Mouse (Mus musculus) layer of hippocampus, postnatal 25 days (tissue): Measurements from ENCODE around the gene Pax1. TPM values are rescaled to one million over a fixed set of nuclear protein-coding genes. Genes with fewer than 3 reads are reported as not detected.

ENCODE experiments used
- DNase-seq, 2 experiments: peaks; one replicate each; pipeline ENCODE4 v3.0.0; 2022; ENCODE audit warnings: mixed read lengths in 2 of 2, low spot score in 1 of 2; ENCODE audit errors: extremely low spot score in 1 of 2
- total RNA-seq, 2 experiments: library from RNA; stranded (reverse); gene quantifications; 2 replicates each; pipeline ENCODE4 v1.2.3; 2021

Pax1 gene
- not detected for total RNA-seq

- no peak for DNase-seq
These were observed at the start of gene Pax1 for GRCm38 (mm10) chr2:147361581-147361980. TSS of gene Pax1 (plus strand) at chr2:147361925.

- DNase-seq = peak in 1 of 2 experiments; percentile 28
These were observed 40.7 kb upstream of the Pax1 start for GRCm38 (mm10) chr2:147321036-147321435.

GRCm38 (mm10) chr2:147325178-147325577 lies 36.5 kb upstream of the Pax1 start:
- no peak for DNase-seq

- no peak for DNase-seq
These were observed 29.0 kb upstream of the Pax1 start for GRCm38 (mm10) chr2:147332731-147333130.

GRCm38 (mm10) chr2:147338729-147339128 lies 23.0 kb upstream of the Pax1 start:
- DNase-seq = no peak

GRCm38 (mm10) chr2:147339796-147340195 lies 21.9 kb upstream of the Pax1 start:
- DNase-seq = no peak

- DNase-seq = peak in 1 of 2 experiments; percentile 40
These were observed 19.5 kb upstream of the Pax1 start for GRCm38 (mm10) chr2:147342198-147342597.

GRCm38 (mm10) chr2:147359716-147360115 lies 2.0 kb upstream of the Pax1 start:
- no peak for DNase-seq

GRCm38 (mm10) chr2:147360401-147360800 lies 1.3 kb upstream of the Pax1 start:
- DNase-seq = no peak

GRCm38 (mm10) chr2:147360856-147361255 lies 869 bp upstream of the Pax1 start:
- no peak for DNase-seq

GRCm38 (mm10) chr2:147362316-147362715 lies 591 bp downstream of the Pax1 start:
- DNase-seq = no peak

GRCm38 (mm10) chr2:147363401-147364130 lies 1.8 kb downstream of the Pax1 start:
- DNase-seq = no peak

- DNase-seq = no peak
These were observed 2.5 kb downstream of the Pax1 start for GRCm38 (mm10) chr2:147364198-147364597.

- no peak for DNase-seq
These were observed 3.5 kb downstream of the Pax1 start for GRCm38 (mm10) chr2:147364982-147365907.

- no peak for DNase-seq
These were observed 4.3 kb downstream of the Pax1 start for GRCm38 (mm10) chr2:147365908-147366630.

- no peak for DNase-seq
These were observed 5.6 kb downstream of the Pax1 start for GRCm38 (mm10) chr2:147367246-147367820.

- DNase-seq = no peak
These were observed 6.3 kb downstream of the Pax1 start for GRCm38 (mm10) chr2:147367911-147368591.

- no peak for DNase-seq
These were observed 7.8 kb downstream of the Pax1 start for GRCm38 (mm10) chr2:147369561-147369960.

GRCm38 (mm10) chr2:147370091-147370490 lies 8.4 kb downstream of the Pax1 start:
- no peak for DNase-seq

- DNase-seq = no peak
These were observed 9.6 kb downstream of the Pax1 start for GRCm38 (mm10) chr2:147371289-147371688.
